Mouse (Mus musculus): ENCODE measurements around the gene Zbtb21.
"Not testable (repeated sequence)": the region's sequence is repeated elsewhere in the genome, so short reads cannot be mapped to it uniquely, and the experiment has no call there.

The Zbtb21 gene

GRCm38 (mm10) chr16:97946993-97947392, 15.4 kb downstream of the Zbtb21 start:
- DNase-seq (ENCODE audit: low spot score) = not testable (repeated sequence)

- DNase-seq (ENCODE audit: low spot score) = no peak
These were observed 20.6 kb downstream of the Zbtb21 start for GRCm38 (mm10) chr16:97941844-97942243.

GRCm38 (mm10) chr16:97940471-97940973, 21.9 kb downstream of the Zbtb21 start:
- no peak for DNase-seq (ENCODE audit: low spot score)

DNA sequence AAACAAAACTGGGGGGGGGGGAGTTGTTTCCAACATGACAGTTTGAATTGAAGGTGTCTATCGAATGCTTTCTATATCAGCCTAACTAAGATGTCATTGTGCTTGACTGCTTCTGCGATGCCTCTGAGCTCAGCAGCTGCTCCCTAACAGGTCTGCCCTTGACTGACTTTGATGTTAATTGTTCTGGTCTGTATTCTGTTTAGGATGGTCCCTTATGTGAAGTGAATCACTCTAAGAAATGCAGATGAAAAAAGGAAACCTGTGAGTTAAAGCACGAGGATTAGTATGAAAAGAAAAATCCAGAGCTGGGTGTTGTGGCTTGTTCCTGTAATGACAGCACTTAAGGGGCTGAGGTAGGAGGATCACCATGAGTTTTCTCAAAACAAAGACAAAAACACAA, 26.6 kb downstream of the Zbtb21 start:
- DNase-seq (ENCODE audit: low spot score) = no peak

- DNase-seq (ENCODE audit: low spot score) = no peak
These were observed 32.2 kb downstream of the Zbtb21 start for GRCm38 (mm10) chr16:97930231-97930630.

DNA sequence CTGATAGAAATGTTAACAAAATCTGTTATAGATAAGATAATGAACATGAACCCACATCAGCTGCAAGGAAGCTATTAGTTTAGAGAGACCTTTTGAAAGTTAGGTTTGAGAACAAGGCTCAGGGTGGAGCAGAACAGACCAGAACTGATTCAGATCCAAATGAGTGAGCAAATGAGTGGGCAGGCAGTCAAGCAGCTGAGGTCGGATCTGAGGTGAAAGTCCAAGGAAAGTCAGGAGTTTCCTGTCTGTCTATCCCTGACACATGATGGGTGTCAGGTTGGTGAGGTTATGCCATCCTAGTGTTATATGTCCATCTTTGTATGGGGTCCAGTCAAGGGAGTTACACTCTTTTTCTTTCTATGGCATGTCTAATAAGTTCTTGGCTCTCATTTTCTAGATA, 32.9 kb downstream of the Zbtb21 start:
- DNase-seq (ENCODE audit: low spot score) = no peak

- DNase-seq (ENCODE audit: low spot score) = no peak
These were observed 35.0 kb downstream of the Zbtb21 start for GRCm38 (mm10) chr16:97927331-97927938.

GRCm38 (mm10) chr16:97926381-97926780, 36.0 kb downstream of the Zbtb21 start:
- no peak for DNase-seq (ENCODE audit: low spot score)

DNA sequence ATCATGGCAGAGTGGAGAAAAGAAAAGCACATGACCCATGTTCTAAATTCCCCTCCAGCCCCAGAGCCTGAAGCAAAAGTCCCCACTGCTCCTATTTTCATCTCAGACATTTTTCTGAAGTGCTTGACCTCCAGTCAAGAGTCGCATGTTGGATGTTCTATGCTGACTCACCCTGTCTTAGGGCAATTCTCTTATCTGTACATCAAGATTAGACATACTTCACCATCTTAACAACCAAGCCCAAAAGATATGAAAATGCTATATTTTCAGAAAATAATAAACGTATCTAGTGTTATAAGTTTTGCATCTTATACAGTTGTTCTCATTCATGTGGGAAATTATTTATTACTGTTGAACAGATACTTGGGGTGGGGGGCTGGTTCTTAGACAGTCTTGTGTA, 36.7 kb downstream of the Zbtb21 start:
- DNase-seq (ENCODE audit: low spot score) = no peak

GRCm38 (mm10) chr16:97923700-97924099, 38.7 kb downstream of the Zbtb21 start:
- DNase-seq (ENCODE audit: low spot score) = no peak

GRCm38 (mm10) chr16:97922779-97923126, 39.7 kb downstream of the Zbtb21 start:
- DNase-seq (ENCODE audit: low spot score) = no peak

- peak; percentile 79 for DNase-seq (ENCODE audit: low spot score)
These were observed 40.3 kb downstream of the Zbtb21 start for GRCm38 (mm10) chr16:97921961-97922778.

GRCm38 (mm10) chr16:97920621-97921020, 41.8 kb downstream of the Zbtb21 start:
- no peak for DNase-seq (ENCODE audit: low spot score)

GRCm38 (mm10) chr16:97919793-97920192, 42.6 kb downstream of the Zbtb21 start:
- DNase-seq (ENCODE audit: low spot score) = no peak

DNA sequence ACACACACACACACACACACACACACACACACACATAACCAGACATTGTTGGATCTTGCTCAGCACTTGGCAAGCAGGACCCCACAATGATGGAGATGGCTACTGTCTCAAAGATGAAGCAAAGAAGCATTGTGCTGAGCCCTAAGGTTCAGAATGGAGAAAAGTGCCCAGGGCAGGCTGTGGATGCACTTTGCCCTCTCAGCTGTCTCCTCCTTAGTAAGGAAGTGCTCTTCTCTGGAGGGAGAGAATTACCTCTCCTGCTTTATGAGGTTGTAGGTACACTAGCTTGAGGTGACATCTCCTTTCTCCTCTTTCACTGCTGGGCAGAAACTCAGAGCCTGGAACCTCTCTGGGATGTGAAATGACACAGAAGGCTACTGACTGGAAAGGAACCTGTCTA, 49.5 kb downstream of the Zbtb21 start:
- no peak for DNase-seq (ENCODE audit: low spot score)

- no peak for DNase-seq (ENCODE audit: low spot score)
These were observed 53.1 kb downstream of the Zbtb21 start for GRCm38 (mm10) chr16:97909356-97909755.

- DNase-seq (ENCODE audit: low spot score) = no peak
These were observed 54.9 kb downstream of the Zbtb21 start for GRCm38 (mm10) chr16:97907496-97907895.

GRCm38 (mm10) chr16:97906337-97906736, 56.1 kb downstream of the Zbtb21 start:
- DNase-seq (ENCODE audit: low spot score) = no peak

- no peak for DNase-seq (ENCODE audit: low spot score)
These were observed 56.9 kb downstream of the Zbtb21 start for GRCm38 (mm10) chr16:97905449-97905991.

GRCm38 (mm10) chr16:97904035-97904434, 58.4 kb downstream of the Zbtb21 start:
- no peak for DNase-seq (ENCODE audit: low spot score)

DNA sequence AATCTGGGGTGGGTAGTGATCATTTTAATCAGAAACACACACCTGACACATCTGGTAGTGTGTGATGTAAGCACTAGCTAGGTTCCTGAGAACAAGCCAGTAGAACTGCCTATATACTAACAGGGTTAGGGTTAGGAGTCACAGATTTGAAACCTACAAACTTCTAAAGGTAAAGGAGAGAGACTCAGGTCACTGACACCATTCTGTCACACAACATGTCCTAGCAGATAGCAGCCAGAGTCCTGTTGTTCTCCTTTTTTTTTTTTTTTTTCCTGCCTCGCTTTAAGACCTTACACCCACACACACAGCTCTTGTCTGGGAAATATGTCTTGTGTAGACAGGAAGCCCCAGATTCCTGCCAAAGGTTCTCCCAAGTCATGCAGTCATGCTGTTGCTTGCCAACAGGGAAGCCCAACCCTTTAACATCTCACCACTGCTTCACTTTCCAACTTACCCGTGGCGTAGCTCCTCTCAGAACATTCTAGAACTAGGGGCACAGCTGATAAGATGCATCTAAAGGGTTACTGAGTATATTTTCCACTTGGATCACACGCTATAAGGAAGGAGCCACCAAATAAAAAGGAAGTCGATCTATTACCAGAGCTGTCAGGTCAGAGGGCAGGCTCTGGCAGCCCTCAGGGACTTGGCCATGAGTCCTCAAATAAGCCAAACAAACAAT, 64.9 kb downstream of the Zbtb21 start:
- DNase-seq (ENCODE audit: low spot score) = peak; percentile 29
